Mouse (Mus musculus): ENCODE measurements around the gene 4930524B15Rik.
"Not testable (repeated sequence)": the region's sequence is repeated elsewhere in the genome, so short reads cannot be mapped to it uniquely, and the experiment has no call there.

4930524B15Rik gene

DNA sequence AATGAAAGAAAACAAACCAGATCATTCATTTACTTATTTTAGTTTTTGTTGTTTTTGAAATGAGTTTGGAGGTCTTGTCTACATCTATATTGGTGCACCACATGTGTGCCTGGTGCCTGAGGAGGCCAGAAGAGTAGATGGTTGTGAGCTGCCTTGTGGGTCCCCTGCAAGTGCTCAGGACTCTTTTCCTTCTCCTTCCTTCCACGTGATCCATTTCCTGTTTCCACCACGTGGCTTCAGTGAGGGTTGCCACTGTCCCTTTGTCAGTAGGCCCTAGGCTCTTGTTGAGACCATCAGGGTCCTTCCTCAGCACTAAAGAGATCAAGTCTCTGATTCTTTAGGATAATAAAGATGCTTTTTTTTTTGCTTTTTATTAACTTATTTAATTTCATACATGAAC is 19.4 kb downstream of the 4930524B15Rik start:
- no peak for DNase-seq

DNA sequence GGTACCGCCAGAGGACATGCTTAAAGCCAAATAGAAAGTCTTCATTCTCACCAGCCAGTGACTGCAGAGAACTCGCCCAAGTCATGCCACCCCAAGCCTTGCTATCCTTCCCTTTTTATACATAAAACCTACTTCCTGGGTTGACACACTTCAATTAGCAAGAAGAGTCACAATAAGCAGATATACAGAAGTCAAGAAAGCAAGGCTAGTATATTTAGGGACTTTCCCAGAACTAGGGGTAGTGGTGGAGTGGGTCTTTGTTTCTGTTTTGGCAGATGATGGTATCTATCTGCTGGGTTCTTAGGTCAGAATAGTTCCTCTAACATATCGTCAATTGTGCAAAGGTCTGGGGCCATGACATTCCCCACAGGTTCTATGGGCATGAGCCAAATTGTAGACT is 27.1 kb downstream of the 4930524B15Rik start:
- no peak for DNase-seq

DNA sequence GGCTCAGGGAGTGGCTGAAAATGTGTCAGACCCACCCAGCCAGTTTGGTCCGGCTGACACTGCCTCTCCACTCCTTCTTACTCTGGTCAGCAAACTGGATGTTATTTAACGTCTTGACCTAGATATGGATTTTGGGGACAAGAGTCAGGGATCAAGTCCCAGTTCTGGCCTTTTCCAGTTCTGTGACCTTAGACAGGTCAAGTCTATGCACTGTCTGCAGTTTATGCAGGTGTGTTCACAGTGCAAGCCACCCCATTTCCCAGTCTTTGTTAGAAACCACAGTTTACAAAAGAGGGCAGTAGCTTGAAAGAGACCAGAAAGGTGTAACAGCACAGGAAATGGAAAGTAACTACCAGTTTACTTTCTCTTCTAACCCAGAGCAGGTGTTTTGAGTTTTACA is 34.3 kb downstream of the 4930524B15Rik start:
- DNase-seq = no peak

DNA sequence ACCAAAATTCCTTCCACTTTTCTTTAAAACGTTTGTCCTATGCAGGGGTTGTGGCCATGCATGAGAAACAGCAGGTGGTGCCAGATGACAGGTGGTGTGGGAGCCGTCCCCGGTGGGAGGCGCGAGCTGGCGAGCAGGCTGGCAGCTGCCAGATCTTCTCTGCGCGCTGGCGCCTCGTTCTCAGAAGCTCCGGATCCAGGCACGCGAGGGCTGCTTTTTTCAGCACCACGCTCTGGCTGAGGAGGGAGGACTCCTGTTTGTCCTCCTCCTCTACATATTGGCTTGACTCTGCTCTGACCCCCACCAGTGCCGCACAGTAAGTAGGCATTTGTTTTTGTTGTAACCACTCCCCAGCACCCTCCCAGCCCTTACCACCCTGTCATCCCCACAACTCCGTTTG is 34.9 kb downstream of the 4930524B15Rik start, which contains the start of gene Nsg2:
Gene Nsg2, plus strand, starts transcription at position 183 of the 400 bp plus-strand sequence.
- peak; percentile 70 for DNase-seq

DNA sequence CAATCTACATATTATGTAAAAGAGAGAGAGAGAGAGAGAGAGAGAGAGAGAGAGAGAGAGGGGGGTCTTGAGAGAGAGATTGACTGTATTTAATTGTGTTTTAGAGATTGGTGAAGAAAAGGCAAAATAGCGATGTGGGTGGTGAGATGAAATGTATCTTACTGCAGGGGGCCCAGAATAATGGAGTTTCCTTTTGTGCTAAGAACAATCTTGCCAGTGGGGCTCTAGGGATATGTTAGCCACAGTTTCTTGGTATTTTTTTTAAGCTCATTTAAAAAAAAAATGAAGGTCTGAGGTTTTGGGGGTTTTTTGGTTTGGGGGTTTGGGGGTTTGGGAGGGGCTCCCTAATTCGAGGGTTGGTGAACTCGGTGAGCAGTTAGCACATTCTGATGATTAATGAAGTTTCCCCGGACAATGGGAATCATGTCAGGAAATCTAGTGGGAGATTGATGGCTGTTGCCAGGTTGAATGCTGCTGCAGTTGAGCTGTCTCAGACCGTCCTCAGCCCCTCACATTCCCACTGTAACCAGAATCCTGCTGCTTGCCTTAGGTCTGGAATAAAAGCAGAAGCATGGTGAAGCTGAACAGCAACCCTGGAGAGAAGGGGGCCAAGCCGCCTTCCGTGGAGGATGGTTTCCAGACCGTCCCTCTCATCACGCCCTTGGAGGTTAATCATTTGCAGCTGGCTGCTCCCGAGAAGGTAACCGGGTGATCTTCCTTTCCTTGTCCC is 36.0 kb downstream of the 4930524B15Rik start:
- DNase-seq = peak; percentile 17

DNA sequence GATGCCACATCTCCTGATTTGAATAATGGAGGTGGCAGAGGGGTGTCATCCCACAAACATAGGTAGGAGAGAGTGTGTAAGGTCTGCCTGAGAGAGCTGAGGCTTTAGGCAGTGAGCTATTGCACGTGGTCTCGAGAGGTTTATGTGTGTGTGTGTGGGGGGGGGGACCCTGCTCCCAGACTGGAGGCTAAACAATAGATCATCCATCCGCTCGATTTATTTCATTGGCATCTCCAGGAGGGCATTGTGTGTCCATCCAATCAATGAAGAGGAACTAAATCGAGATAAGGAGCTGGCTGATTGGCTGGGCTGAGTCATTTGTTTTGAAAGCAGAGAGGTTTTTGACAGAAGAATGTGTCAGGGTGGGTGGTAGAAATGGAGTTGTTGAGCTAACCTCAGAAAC is 37.3 kb downstream of the 4930524B15Rik start:
- no peak for DNase-seq

DNA sequence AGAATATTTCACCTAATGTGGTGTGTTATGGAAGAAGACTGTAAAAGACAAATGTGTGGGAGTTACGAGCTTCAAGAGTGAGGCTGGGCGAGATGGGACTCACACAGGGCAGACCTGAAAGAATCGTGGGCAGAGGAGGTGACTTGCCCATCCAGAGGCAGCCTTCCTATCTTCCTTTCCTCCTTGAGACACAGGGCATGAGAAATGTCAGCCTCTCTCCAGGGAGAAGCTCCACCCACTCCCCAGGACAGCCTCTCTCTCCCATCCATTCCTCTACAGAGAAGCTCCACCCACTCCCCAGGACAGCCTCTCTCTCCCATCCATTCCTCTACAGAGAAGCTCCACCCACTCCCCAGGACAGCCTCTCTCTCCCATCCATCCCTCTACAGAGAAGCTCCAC is 42.7 kb downstream of the 4930524B15Rik start:
- not testable (repeated sequence) for DNase-seq

DNA sequence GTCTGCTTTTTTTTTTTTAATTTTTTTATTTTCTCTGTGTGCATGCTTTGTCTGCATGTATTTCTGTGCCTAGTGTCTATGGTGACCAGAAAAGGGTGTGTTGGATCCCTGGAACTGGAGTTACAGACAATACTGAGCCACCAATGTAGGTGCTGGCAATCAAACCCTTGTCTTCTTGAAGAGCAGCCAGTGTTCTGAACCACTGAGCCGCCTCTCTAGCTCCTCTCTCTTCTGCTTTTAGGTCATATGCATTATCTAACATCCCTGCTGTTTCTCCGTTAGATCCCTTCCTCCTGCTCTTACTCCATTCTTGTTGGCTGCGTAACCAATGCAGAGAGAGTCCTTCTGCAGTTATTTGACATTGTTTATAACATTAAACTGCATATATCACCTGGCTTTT is 43.5 kb downstream of the 4930524B15Rik start:
- DNase-seq = no peak

DNA sequence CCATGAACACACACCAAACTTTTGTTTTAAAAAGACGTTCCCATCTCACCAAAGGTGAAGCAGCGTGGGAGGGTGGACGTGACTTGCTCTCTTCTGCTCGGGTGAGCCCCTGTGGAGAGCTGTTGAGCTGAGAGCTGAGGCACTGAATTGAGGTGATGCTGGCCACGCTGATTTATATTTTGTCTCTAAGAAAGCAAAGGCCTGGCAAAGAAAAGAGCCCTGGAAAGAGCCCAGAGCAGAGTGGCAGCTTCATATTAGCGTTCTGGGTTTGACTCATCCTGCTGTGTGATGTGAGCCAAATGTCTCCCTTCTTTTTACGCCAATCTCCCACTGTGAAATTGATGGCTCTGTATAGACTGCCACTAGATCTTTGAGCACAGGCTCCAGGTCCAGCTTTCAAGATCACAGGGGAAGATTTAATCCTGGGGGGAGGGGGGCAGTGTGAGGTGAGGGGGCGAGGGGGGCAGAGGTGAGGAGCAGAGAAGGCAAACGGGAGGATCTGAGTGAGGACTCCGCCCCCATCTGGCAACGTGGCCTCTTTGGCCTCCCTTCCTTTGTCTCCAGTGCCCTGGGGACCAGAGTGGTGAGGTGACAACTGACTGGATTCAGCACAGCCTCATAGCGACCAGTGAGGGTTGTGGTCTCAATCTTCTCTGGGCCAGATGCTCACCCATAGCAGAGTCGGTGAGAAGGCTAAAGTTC is 44.7 kb downstream of the 4930524B15Rik start:
- DNase-seq = no peak

DNA sequence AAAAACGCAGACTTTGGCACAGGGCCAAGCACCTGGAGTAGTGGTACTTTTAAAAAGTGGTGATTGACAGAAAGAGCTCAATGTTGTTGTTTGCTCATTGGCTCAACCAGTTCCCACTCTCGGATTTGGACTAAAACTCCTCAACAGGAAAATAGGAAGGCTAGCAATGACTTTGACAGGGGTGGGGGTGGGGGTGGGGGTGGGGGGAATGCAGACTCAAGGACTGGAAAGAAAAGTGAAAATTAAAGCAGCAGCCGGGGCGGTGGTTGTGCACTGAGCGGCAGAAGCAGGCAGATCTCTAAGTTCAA is 45.2 kb downstream of the 4930524B15Rik start:
- no peak for DNase-seq

DNA sequence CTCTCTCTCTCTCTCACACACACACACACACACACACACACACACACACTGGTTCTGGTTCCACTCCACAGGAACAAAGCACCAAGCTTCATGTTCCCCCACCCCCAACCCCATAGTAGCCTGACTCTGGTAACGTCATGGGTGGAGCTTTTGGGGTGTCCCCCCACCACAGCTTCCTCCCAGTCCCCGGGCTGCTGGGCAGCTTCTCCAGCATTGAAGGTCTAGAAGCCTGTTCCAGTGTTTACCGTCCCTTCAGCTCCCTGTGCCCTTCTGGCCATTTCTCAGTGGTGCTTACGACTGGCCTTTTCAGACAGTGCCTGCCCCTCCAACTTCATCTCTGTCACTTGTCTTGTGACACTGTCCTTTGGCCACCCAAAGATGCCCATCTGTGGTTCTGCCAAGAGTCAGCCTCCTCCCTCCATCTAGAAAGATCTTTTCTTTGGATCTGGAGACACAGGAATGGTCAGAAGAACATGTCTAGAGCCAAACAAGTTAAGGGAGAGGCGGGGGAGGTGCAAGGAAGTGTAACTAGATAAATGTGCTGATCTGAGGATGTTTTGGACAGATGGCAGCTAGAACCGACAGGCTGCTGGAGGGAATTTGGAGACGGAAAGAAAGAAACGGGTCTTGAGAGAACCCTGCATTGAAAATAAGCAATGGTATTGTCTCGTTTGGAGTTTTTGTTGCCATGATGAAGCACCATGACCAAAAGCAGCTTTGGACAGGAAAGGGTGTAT is 46.6 kb downstream of the 4930524B15Rik start:
- DNase-seq = no peak

DNA sequence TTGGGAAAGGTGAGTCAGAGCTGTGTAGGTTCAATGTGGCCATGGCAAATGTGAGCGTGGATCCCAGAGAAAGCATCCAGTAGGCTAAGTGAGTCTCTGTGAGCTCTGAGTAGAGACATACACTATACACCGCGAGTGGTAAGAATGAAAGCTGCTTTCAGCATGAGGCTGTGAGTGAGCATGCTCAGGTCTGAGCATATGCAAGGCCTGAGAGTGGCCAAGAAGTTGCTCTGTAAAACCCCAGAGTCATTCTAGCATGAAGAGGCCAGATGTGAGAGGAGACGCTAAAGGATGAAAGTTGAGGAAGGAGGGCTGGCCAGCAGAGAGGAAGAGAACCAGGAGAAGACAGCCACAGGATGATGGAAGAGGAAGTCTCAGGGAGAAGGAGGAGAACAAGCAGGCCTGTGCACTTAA is 47.6 kb downstream of the 4930524B15Rik start:
- no peak for DNase-seq

DNA sequence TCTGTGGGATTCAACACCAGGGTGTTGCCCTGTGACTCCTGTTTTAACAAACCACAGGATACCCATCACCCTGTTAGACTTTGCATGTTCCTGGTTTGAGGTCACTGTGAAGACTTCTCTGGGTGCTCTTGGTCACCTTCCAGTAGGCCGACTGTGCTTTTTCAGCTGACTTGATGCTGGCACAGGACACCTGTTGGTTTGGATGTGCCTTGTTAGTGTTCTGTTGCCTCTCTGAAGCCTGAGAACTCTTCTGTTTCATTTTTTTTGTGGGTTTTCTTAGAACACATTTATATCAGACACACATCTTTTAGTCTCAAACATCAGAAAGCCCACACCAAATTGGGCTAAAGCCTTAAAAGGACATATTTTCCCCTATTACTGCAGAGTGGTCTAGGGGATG is 48.2 kb downstream of the 4930524B15Rik start:
- no peak for DNase-seq

DNA sequence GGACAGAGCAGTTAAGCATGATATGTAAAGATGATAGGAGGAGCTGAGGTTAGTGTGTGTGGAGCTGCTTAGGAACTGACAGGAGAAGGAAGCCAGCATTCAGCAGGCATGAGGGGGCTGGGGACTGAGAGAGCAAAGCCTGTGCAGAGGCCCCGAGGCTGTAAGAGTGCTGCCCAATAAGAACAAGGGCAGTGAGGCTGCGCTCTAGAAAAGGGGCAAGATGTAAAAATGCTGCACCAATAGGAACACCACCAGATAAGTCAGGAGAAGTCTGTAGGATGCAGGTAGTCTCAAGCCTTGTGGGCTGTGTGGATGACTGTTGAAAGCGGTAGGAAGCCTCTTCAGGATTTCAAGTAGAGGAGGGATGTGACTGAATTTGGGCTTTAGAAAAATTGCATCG is 52.8 kb downstream of the 4930524B15Rik start:
- DNase-seq = no peak

DNA sequence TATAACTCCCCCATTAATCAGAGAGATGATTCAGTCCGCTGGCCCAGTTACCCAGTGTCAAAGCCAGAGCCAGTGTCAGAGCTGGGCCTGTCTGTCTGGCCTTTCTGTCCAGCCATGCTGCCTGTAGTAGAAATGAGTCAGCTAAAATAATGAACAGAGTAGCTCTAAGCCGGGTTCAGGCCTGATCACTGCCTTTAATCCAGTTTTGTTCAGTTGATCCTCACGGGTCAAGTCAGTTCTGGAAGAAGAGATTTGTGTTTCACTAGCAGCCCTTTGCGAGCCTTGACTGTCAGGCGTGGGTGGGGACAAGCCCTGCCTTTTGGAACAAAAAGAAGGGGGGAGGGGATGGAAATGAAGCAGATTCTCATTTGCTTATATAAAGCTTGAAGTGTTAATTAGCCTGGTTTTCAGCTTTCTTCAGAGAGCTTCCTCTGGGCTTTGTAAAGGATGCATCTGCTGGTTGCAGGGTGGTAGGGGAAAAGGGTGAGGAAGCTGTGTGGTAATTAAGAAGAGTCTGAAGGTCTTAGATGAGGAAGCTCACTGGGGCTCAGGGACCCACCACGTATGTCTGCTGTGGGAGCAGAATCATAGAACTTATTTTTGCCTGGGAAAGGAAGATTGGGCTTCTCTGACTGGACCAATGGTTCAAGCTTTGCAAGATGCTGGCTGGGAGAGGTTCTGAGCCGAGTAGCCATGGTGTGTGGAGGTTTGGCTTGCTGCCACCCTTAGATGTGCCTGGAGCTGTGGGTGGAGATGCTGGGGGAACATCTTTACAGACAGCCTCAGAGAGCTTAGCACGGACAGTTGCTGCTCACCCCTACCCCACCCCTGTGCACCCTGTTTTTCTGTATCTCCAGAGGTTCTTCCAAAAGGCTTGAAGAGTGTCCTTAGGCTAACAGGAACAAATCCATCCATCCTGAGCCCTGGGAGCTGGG is 54.9 kb downstream of the 4930524B15Rik start:
- no peak for DNase-seq

DNA sequence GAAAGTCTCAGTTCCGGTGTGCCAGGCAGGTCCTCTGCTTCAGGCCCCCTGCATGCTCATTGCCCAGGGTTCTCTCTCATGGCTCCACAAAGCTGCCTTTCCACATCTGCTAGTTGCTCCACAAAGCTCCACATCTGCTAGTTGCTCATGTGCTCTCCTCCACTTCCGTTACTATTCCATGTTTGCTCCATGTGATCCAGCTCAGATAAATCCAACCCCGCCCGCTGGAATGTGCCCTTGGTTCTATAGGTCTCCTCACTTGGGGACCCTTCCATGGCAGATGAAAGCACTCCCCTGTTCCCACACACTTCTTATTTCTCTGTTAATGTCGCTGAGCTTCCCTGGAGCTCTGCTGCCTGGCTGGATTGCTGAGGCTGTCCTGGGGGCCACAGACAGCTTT is 61.2 kb downstream of the 4930524B15Rik start:
- DNase-seq = no peak

DNA sequence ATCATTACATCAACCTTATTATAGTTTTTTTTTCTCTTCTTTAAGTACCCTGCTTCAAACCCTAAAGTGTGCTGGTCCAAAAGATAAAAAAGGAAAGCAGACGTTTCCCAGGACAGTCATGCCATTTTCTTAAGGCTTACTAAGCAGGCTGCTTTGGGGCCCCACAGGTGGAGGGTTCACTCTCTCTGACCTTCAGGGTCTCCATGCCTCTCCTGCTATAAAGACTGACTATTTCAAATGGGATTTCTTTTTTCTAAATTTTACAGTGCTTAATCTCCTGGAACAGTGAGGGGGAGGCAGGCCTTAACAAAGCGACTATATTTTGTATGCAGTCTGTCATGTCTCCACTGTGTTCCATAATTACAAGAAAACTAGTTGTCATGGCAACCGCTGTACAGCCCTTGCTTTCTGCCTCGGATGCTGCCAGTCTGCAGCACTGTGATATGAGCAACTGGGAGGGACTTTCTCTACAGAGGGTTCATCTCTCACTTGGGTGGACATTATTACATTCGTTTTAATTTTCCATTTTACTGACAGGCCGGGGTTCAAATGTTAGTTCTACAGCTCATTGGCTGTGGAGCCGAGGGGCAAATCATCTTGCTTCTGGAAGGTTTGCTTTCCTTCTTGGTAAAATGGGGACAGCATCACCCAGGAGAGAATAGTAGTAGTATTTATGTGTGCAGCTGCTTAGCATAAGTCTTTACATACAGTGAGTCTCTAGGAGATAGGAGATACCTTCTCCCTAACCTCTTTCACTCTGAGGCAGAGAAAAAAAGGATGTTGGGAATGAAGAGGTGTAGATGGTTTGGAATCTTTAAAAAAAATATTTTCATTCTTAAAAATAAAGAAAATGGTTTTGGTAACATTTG is 62.3 kb downstream of the 4930524B15Rik start:
- DNase-seq = no peak

DNA sequence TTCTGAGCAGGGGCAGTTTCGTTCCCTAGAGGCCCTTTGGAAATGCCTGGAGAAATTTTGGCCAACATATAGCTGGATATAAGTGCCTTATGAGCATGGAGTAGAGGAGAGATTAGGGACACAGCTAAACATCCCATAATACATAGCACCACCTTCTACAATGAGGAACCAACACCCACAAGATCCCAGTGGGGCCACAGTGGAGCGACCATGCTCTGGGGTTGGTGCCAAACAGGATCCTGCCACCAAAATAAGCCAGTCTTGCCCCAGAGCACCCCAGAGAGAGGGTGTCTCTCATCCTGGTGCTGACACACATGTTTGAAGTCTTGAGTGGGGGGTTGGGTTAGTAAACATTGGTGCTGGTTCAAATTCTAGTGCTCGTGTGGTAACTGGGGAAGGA is 63.2 kb downstream of the 4930524B15Rik start:
- DNase-seq = no peak

Measured in kidney, adult 18-20 months (tissue).